Mouse (Mus musculus) embryo, embryonic 9.5 days (tissue): Measurements from ENCODE around the gene Amz1.

Experiments used
- DNase-seq: peaks from one replicate; pipeline ENCODE4 v3.0.0-alpha.2; 2017; ENCODE audit errors: extremely low spot score

Amz1 gene

DNA sequence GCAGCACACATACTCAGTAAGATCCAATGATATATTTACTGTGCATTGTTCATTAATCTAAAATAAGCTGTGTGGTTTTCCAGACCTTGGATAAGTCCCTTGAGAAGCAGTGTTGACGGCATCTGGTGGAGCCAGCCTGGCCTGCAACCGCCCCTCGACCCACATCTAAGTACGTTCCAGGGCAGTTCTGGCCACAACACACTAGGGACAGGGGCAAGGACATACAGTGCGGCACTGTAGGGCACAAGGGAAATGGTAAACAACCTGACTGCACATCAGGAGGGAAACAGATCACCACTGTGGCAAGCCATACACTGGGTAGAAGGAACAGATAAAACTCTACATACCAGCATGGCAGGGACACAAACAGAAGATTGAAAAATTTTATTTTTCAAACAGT is 77.9 kb downstream of the Amz1 start:
- DNase-seq: no peak

GRCm38 (mm10) chr5:140806252-140806651 is 82.3 kb downstream of the Amz1 start:
- no peak for DNase-seq

- no peak for DNase-seq
Measured at GRCm38 (mm10) chr5:140806939-140807338, 83.0 kb downstream of the Amz1 start.
